Mouse (Mus musculus) heart, adult 2 months (tissue): ENCODE measurements around the gene Atp6v1g1.

Experiments
- CTCF ChIP-seq: fragments of 200-600 bp; IDR thresholded peaks from 2 replicates; pipeline ENCODE4 v1.8.1; 2022; ENCODE audit warnings: antibody characterized with exemption, mild to moderate bottlenecking, moderate library complexity
- POLR2A ChIP-seq: fragments of 200-500 bp; IDR thresholded peaks from 2 replicates; pipeline ENCODE4 v1.6.1; 2011; ENCODE audit warnings: mild to moderate bottlenecking, low read depth, low read length, control low read depth; ENCODE audit not compliant: insufficient read depth

GRCm38 (mm10) chr4:63557124-63558059, 12.8 kb downstream of the Atp6v1g1 start:
- TF ChIP-seq CTCF = no peak
- TF ChIP-seq POLR2A = no peak
